Mouse (Mus musculus): Measurements from ENCODE around the gene Pepd. TPM values are rescaled to one million over a fixed set of nuclear protein-coding genes. Genes with fewer than 3 reads are reported as not detected.
"Not testable (repeated sequence)": the region's sequence is repeated elsewhere in the genome, so short reads cannot be mapped to it uniquely, and the experiment has no call there.

The Pepd gene
- total RNA-seq, 2 experiments from 2014 or later, result 33.0 to 39.9 TPM

DNA sequence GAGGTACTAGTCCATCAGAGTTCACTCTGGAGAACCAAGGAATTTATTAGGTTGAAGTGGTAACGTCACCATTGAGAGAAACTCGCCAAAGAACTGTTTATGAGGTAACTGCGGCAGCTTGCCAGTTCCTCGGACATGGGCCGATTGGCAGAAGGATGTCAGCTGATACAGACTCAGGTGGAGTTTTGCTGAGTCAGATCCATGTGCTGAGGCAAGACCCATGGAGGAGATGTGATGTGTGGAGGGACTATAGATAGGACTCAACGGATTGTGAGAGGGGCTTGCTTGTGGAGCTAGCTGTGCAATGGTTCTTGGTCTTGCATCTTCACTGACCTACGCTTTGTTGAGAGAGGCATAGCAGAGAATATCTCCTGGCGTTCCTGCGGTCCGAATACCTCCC, 69.6 kb downstream of the Pepd start:
- no peak for DNase-seq (ENCODE audit: low spot score in 2 of 2)

DNA sequence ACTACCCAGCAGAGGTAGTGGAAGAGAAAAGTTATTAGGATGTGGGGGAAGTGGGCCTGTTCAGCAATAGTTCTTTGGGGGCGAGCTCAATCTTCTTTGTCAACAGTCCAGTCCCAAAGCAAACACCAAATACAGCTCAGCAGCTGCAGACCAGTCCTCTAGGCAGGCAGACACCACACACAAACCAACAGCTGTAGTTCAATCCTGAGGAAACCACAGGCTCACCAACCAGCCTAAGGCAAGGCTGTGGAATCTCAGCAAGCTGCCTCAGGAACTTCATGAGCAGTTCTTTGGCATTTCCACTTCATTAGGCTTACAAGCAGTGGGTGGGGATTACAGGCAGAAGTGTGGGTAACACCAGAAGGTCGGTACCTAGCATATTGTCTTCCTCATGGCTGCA, 70.2 kb downstream of the Pepd start:
- DNase-seq (ENCODE audit: low spot score in 2 of 2), result not testable (repeated sequence)

DNA sequence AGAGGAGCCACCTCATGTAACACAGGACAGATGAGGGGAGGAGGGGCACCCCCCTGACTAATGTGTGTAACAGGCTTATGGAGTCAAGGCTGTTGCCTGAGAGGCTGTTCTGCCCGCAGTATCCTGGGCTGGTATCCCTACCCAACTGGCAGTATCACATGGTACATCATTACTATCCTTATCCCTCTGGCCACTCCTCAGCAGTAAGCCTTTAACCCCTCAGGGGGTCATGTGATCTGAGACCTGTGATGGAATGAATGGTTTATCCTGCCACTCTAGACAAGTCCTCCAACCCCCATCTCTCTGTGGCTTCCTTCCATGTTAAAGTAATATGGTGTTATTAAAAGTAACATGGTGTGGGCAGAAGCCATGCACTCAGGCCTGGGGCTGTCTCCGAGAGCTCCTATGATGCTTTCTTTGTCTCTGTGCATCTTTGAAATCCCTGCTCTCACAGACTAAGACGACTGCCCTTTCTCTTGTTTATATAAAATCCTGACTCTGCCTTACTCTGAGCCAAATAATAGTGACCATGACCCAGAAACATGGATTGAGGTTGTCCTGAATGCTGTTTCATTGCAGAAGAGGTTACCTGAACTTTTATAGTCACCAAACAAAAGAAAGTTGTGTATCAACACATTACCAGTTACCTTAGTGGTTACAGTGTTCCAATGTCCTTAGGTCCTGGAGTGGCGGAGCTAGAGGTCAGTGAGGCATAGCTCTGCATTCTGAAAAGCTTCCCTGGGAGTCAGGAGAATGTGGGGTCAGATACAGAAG, 71.7 kb downstream of the Pepd start:
- DNase-seq (ENCODE audit: low spot score in 2 of 2), result no peak

DNA sequence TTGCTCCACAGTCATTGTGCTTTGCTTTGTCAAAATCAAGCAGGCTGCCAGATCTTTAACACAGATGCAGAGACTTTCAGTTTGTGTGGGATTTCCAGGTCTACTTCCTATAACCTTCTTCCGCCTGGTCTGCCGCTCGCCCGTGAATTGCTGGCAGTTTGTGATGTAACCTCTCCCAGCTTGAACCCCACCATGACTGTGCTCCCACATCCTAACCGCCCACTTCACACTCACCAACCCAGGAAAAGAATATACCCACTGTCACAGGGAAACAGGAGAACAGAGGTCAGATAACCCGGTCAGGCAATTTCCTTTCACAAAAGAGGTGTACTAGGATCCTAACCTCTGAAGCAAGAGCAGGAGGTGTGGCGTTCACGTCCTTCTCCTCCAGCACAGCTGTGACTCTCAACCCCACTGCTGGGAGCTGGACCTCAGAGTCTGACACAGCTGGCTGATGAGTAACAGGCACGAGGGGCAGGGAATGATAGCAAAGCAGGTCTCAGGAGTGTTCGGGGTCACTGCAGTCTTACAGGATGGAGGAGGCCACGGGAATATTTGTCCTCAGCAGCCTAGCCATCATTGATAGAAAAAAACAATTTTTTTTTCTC, 72.5 kb downstream of the Pepd start:
- no peak for DNase-seq (ENCODE audit: low spot score in 2 of 2)

DNA sequence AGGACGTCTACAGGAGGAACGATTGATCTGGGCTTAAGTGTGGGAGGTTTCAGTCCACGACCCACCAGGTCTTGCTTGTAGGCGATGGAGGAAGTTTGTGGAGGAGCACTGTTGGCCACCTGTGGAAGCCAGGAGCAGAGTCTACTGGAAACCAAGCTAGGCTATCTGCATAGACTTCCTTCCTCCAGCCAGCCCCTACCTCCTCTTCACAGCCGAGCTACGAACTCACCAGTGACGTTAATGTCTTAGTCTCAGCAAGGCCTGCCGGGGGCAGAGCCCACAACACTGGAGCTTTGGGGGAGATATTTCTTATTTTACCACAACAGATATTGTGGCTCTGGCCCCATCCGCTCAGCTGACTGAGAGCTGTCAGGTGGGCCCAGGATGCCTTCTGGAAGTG, 73.0 kb downstream of the Pepd start:
- DNase-seq (ENCODE audit: low spot score in 2 of 2), result no peak

DNA sequence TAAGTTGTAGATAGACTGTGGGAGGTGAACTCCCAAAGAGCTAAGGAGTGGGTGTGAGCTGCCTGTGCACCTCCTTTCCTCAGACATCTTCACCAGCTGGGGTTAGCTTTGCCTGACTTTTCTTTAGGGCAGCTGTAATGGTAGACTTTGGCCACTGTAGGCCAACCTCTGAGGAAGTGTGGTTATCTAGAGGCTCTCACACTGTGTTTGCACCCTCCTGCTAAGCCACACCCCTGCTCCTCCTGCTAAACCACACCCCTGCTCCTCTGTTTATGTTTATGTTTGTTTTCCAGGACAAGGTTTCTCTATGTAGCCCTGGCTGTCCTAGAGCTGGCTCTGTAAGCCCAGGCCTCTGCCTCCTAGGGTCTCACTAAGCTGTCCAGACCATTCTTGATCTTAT, 73.5 kb downstream of the Pepd start:
- DNase-seq (ENCODE audit: low spot score in 2 of 2), result no peak

DNA sequence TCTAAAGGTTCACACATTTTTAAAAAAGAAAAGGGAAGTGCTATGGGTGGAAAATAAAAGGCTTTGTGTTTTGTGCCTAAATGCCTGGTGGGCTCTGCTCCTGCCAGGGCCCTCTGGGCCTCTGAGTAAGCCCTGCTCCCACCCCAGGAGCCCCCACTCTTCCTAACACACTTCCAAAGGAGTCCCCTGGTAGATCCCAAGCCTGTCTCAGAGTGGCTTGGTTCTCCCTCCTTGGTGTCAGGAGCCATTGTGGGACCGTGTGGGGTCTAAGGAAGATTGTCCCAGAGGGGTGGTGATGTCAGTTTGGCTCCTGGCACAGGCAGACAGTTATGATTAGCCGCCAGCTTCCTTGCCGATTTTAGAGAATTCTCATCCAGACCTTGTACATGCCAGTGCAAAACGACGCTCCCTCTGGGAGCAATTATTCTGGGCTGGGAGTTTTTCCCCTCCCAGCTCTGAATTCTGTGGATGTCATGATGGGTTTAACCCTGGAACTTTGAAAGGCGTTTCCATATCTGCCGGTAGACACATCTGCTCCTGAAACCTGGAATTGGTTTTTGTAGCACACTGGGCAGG, 74.5 kb downstream of the Pepd start:
- DNase-seq (ENCODE audit: low spot score in 2 of 2), result no peak

DNA sequence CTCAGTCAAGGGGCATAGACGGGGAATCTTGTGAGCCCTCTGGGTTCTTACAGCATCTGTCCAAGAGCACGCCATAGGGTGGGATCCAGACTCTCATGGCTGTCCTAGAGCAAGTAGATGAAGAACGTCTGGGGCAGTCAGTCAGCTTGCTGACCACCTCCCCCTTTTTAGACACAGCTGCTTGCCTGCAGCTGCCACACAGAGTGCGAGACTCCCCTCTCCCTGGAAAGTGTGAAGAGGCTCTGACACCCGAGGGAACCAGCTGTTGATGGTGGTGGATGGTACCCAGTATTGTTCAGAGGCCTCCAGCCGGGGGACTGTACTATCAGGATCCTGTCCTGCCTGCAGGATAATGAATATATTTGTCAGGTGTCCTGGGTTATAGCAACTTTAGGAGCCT, 75.1 kb downstream of the Pepd start:
- DNase-seq (ENCODE audit: low spot score in 2 of 2), result peak in 1 of 2 experiments; percentile 23

DNA sequence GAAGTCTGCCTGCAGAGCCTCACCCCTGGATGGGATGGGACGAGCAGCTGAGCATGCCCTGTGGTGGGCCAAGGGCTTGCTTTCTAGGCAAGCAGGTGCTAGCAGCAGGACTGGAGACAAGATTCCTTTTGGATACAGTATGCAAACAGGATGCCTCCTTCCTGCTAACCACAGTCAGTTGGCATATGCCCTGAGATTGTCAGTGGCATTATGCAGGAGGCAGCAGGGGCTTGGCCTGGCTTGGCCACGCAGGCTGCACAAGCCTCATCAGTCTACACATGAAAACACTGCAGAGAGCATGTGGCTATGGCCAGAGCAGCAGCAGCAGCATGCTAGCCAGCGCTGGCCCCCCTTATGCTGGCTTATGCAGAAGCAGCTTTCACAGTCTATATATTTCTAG, 76.3 kb downstream of the Pepd start:
- DNase-seq (ENCODE audit: low spot score in 2 of 2), result no peak

DNA sequence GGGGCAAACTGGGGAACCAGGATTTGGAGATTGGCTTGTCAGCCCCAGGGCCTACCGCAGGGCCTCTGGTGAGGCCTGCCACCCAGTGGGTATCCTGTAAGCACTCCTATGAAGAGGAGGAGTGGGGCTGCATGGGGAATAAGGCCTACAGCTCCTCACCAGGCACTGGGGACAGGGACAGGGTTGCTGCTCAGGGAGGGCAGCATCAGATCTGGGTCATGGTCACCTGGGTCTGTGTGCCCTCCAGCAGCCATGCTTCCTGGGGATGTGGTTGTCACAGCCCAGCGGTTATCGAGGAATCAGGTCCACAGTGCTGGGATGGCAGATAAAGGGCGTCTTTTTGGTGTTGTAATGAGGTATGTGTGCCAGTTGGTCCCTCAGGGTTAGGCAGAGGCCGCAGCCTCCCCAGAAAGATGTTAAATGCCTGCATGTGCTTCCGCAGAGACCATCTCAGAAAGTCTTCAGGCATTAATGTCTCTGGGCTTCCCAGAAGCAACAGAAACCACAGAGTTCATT, 79.6 kb downstream of the Pepd start:
- no peak for DNase-seq (ENCODE audit: low spot score in 2 of 2)

DNA sequence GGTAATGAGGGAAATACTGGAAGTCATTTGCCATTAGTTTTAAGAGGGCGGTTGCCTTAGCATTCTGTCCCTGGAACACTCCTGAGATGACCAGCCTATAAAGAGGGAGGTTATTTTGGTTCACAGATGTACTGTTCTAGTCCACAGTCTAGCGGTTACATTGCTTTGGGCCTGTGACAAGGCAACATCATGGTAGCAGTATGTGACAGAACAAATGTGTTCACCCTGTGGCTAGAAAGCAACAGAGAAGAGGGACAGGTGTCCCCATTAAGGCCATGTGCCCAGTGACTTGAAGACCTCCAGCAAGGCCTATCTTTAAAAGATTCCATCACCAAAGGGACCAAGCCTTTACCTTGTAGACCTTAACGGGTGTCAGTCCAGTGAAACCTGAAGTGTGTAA, 80.6 kb downstream of the Pepd start:
- DNase-seq (ENCODE audit: low spot score in 2 of 2), result no peak

DNA sequence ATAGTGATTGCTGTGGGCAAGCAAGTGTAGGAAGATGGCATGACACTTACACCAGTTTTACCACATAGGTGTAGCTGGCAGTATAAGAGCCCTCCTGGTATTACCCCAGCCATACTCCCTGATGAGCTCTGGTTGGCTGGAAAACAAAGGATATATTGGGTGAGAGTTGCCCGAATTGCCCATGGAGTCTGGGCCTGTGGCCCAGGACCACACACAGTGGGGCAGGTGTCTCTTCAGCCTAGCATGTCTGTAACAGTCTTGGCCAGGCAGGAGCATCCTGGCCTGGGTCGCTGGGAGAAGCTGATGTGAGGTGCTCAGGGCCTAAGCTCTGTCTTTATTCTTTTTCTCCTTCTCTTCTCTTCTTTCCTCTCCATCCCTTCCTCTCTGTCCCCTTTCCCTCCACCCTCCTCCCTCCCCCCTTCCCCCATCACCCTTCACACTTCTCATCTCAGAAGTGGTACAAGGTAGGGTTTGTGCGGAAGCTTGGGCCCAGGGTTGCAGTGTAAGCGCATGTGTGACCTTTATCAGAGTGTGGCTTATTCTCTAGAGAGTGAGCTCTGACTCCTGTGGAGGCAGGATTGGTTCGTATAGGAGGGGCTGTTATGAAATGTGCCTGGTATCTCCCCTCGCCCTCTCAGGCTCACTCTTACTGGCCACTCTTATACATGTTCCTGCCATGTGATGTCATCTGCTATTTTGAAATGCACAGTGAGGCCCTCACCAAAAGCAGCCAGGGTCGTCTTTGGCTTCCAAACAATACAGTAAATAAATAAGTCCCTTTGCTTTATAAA, 83.9 kb downstream of the Pepd start:
- no peak for DNase-seq (ENCODE audit: low spot score in 2 of 2)

DNA sequence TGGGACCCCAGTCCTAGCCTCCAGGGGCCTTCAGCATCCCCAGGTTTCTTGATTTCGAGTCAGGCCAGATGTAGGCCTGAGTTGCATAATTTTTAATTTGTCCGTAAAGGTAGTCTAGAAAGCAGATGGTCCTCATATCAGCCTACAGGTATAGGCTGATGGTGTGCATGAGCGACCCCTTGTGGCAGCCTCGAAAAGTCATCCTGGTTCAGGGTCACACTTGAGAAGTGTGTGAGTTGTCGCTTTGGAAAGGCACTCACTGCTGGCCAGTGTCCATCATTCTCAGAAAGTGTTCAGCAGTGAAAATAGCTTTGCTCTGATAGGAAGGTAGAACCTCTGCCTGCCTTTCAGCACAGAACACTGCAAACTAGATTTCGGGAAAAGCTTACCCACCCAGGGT, 88.7 kb downstream of the Pepd start:
- peak in 1 of 2 experiments; percentile 45 for DNase-seq (ENCODE audit: low spot score in 2 of 2)

DNA sequence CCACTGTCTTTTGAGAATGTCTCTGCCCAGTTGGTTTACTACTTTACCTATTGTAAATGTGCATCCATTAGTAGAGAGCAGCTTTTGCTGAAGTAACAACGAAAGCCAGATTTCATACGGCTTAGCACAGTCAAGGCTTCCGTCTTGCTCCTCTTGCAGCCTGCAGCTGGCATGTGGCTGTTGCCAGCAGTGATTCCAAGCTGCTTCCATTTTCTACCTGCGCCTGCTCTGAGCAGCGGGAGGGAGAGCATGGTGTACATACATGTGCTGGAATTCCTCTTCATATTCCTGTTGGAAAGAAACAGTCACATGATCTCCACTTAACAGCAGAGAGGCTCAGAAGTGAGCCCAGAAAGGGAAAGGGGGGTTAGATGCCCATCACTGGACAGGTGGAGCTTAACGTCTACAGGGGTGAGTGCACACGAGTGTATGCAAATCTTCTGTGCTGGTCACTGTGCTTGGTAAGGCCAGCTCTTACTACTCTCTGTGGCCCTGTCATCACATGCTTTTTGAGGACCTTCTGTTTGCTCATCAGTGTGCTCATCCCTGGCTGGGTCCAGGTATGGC, 91.1 kb downstream of the Pepd start:
- DNase-seq (ENCODE audit: low spot score in 2 of 2), result no peak

DNA sequence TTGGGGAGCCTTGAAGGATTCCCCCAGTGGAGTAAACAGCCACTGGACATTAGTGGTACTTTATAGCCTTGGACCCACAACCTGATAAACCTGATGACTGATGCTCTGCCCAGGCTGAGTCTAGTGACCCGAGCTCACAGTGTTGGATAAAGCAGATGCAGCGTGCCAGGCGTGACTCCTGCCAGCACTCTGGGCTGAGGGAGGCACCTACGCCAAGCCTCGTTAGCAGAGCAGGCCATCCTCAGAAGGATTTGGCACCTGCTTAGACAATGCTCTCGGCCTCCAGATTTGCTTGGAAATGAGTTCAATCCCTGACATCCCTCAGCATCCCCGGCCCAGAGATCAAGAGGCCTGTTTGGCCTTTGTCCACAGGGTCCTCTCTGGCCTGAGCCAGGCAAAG, 94.5 kb downstream of the Pepd start:
- DNase-seq (ENCODE audit: low spot score in 2 of 2), result no peak

DNA sequence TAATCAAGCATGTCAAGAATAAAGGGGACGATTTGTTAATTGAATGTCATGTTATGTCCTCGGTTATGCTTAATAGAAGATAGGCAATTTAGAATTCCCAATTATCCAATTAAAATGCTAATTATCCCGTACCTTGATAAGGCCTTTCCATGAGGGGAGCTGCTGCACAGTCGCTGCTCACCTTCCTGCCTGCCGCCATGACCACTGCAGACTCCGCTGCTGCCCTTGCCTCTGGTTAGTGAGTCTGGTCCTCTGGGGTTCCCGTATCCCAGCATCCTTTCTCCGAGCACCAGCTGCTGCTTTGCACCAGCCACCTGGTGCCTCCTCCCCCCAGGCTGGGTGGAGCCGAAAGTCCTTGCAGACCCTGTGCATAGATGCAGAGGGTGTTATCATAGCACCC, 101.0 kb downstream of the Pepd start:
- DNase-seq (ENCODE audit: low spot score in 2 of 2), result no peak

DNA sequence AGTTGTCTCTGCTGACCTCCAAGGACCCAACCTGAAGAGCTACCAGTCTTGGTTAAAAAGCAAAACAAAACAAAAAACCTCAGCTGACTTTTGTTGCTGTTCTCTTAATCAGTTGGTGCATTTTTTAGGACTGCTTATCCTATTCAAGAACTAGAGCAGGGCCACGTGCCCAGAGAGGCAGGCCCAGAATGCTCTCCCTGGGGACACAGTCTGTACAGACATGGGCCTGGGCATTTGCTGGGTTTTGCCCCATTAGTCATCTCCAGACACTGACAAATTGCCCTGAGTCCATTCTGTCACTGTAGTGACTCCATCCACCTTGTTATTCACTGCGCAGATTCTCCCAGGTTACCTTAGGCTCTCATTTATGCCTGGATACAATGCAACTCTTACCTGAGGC, 103.1 kb downstream of the Pepd start:
- DNase-seq (ENCODE audit: low spot score in 2 of 2), result no peak

DNA sequence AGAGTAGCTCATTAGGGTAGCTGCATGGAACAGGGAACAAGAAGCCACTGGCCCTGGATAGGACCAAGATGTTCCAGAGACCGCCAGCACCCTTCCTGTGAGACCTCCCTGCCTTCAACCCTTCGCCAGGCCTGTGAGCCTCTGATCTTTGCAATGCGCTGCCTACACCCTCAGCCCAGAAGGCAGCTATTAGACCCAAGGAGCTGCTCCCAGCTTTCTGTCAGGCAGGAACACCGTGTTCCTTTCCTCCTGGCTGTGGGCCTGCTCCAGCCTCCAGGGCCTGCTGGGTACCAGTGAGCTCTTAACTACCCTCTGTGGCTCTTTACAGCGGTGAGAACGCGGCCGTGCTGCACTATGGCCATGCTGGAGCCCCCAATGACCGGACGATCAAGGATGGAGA, 109.2 kb downstream of the Pepd start:
- DNase-seq (ENCODE audit: low spot score in 2 of 2), result no peak

DNA sequence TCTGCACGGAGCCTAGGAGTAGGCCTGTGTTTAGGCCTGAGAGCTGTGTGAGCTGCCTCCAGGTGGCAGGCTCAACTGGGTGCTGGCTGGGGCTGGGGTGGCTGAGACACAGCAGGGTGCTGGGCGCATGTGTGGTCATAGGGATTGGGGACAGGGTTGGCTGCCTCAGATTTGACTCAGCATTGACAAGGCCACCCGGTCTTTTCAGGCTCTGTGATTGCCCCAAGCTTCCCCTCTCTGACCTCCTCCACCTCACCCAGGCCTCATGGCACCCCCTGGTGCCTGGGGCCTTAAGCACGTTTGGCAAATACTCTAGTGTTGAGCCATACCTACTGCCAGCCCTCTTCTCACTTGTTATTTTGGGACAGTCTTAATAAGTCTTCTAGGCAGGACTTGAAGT, 111.1 kb downstream of the Pepd start:
- no peak for DNase-seq (ENCODE audit: low spot score in 2 of 2)

DNA sequence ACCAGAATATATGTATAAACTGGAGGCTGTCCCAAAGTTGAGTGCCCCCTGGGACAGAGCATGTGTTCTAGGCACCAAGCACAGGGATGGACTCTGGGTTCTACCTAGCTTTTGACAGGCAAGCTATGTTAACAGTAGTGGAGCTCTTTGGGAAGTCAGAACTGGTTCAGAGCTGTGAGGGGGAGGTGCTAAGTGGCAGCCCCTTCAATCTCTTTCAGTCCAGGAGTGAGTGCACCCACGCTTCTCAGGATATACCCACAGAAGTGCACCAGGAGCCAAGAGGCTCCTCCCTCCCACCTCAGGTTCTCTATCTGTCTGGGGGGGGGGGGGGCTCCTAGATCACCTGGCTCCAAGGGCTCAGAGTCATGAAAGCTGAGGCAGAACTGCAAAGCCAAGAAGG, 112.2 kb downstream of the Pepd start:
- no peak for DNase-seq (ENCODE audit: low spot score in 2 of 2)
